Mouse (Mus musculus) megakaryocyte, embryonic 14.5 days (primary cell): ENCODE measurements around the gene Hnrnpa2b1.

ENCODE experiments used
- FLI1 ChIP-seq: IDR thresholded peaks from 2 replicates; pipeline ENCODE4 v1.6.1; 2012; ENCODE audit warnings: low read length, inconsistent platforms, mixed read lengths
- GATA1 ChIP-seq: IDR thresholded peaks from 3 replicates; pipeline ENCODE4 v1.6.1; 2012; ENCODE audit warnings: mixed read lengths, low read length, inconsistent platforms, borderline replicate concordance

- TF ChIP-seq GATA1 (no peak), FLI1 (no peak)
Measured at GRCm38 (mm10) chr6:51514860-51515259, 45.2 kb upstream of the Hnrnpa2b1 start.
